Mouse (Mus musculus) hindbrain, embryonic 14.5 days (tissue): ENCODE results near the gene Ttc22. TPM values are rescaled to one million over a fixed set of nuclear protein-coding genes. Genes with fewer than 3 reads are reported as not detected.

Experiments used
- ATAC-seq: fragments of 200-750 bp; cut with Nextera tagmentation; 2 replicates; pipeline ENCODE4 v1.8.0; 2017; ENCODE audit warnings: moderate number of reproducible peaks, mild to moderate bottlenecking, moderate TSS enrichment, moderate library complexity; ENCODE audit not compliant: low FRiP score
- DNase-seq: peaks from one replicate; pipeline ENCODE4 v3.0.0-alpha.2; 2015; ENCODE audit warnings: low spot score
- H3K27ac ChIP-seq: fragments of 300-500 bp; sonication (generic); 2 replicates; pipeline ENCODE4 v1.5.1; 2014; ENCODE audit warnings: mild to moderate bottlenecking, moderate library complexity
- H3K27me3 ChIP-seq: fragments of 300-500 bp; sonication (generic); 2 replicates; pipeline ENCODE4 v1.6.1; 2014; ENCODE audit warnings: mild to moderate bottlenecking, low read length, mixed read lengths; ENCODE audit not compliant: control insufficient read depth, insufficient read depth
- H3K36me3 ChIP-seq: fragments of 300-500 bp; sonication (generic); replicated peaks from 2 replicates; pipeline ENCODE4 v1.6.1; 2014; ENCODE audit not compliant: control insufficient read depth, insufficient read depth
- H3K4me1 ChIP-seq: fragments of 300-500 bp; sonication (generic); replicated peaks from 2 replicates; pipeline ENCODE4 v1.6.1; 2014; ENCODE audit warnings: antibody characterized with exemption, low read length, mixed read lengths; ENCODE audit not compliant: control insufficient read depth, insufficient read depth
- H3K4me2 ChIP-seq: fragments of 300-500 bp; sonication (generic); replicated peaks from 2 replicates; pipeline ENCODE4 v1.6.1; 2014; ENCODE audit warnings: mild to moderate bottlenecking, moderate library complexity
- H3K4me3 ChIP-seq: fragments of 300-500 bp; sonication (generic); replicated peaks from 2 replicates; pipeline ENCODE4 v1.5.1; 2014; ENCODE audit warnings: mild to moderate bottlenecking, low read length
- H3K9ac ChIP-seq: fragments of 300-500 bp; sonication (generic); 2 replicates; pipeline ENCODE4 v1.6.1; 2014
- H3K9me3 ChIP-seq: fragments of 300-500 bp; sonication (generic); 2 replicates; pipeline ENCODE4 v1.6.1; 2016; ENCODE audit warnings: low read length; ENCODE audit not compliant: control insufficient read depth
- WGBS: fragments of 180-500 bp; shearing (Covaris S2); extraction: QIAGEN DNeasy Blood & Tissue Kit; methylation state at CpG from one replicate; pipeline ENCODE4 v1.1.7; 2014; 5-methylcytosine and 5-hydroxymethylcytosine counted together
- polyA plus RNA-seq: library from polyadenylated mRNA; unstranded; fragments of >200 nt; fragmentation: Nextera tagmentation; extraction: Ambion mirVana; gene quantifications from 2 replicates; pipeline ENCODE4 v1.2.1, GENCODE M21; 2014

Ttc22 gene
- polyA plus RNA-seq, 1 experiment from 2014 or later = 1.9 TPM

DNA sequence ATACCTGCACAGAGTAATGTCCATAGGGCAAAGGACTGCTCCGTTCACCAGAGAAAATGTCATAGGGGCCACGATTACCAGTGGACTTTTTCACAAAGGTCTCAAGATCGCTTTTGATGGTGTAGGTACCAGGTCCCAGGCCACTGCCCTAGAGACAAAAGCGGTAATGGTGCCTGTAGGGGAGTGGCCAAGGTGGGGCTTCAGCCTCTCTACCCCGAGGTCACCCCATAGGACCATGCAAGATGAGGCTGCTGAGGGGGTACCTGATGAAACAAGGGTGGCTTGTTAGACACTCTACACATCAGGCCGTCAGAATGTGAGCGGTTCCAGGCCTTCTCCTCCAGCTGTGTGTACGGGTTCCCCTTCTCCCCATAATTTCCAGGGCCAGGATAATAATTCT lies 9.1 kb upstream of the Ttc22 start:
- H3K9me3 ChIP-seq = no peaks in the 10 kb centered on the region
- no peak for DNase-seq
- ATAC-seq = no peak
- no peaks in the 10 kb centered on the region for H3K27me3 ChIP-seq
- H3K4me3 ChIP-seq = no peak overlapping the region
- H3K27ac ChIP-seq = no peak overlapping the region
- H3K36me3 ChIP-seq = no peaks in the 10 kb centered on the region
- H3K4me1 ChIP-seq = peaks cover 5% of the 10 kb centered on the region; the same call in 1 of the 2 replicates
- no peak overlapping the region for H3K9ac ChIP-seq
- no peak overlapping the region for H3K4me2 ChIP-seq
- WGBS = 82% methylated on average over 8 of the region's 8 CpGs

DNA sequence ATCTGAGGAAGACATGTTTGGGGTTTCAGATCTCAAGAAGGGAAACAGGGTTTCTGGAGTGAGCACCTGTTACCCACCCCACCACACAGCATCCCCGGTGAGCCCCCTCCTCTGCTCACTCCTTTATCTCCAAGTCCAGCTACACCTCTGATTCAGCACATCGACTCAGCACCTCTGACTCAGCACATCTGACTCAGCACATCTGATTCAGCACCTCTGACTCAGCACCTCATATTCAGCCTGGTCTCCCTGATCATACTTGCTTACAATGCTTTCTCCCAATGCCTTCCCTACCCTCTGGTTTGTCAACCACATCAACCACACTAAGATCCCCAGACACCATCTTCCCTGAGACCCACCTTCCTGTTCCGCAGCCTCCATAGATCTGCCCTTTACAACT lies 8.7 kb upstream of the Ttc22 start:
- Histone ChIP-seq H3K9me3 (no peaks in the 10 kb centered on the region), H3K9ac (no peak overlapping the region), H3K4me1 (peaks cover 5% of the 10 kb centered on the region; the same call in 1 of the 2 replicates), H3K27ac (no peak overlapping the region), H3K4me3 (no peak overlapping the region), H3K4me2 (no peak overlapping the region), H3K36me3 (no peaks in the 10 kb centered on the region), H3K27me3 (no peaks in the 10 kb centered on the region)
- DNase-seq (no peak), ATAC-seq (no peak)
- WGBS = 82% methylated on average over 3 of the region's 3 CpGs

DNA sequence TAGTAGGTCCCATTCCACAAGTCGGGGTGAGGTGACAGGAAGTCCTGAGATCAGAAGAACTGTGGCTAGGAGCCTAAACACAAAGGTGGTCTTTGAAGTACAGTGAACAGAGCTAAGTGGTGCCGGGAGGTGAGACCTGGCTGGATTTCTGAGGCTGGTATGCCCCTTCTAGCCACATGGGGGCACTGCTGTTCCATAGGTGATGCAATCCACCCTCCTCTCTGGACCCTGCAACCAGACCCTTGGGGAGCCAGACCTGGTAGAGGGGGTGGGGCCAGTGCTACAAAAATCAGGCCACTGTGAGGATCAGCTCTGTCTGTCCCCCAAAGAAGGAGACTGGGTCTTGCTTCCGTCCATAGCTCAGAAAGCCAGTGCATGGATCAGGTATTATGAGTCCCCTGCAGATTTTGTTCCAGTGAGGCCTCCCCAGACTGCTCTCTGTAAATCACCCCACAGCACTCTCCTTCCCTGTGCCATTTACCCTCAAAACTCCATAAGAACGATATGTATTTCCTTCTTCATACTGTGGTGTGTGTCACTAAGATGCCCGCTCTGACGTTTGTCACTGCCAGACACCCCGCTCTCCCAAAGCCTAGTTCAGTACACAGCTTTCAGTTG lies 7.9 kb upstream of the Ttc22 start:
- H3K27ac ChIP-seq = no peak overlapping the region
- peaks cover 5% of the 10 kb centered on the region; the same call in 1 of the 2 replicates for H3K4me1 ChIP-seq
- no peaks in the 10 kb centered on the region for H3K27me3 ChIP-seq
- H3K4me3 ChIP-seq = no peak overlapping the region
- no peaks in the 10 kb centered on the region for H3K9me3 ChIP-seq
- no peaks in the 10 kb centered on the region for H3K36me3 ChIP-seq
- no peak overlapping the region for H3K4me2 ChIP-seq
- ATAC-seq (peak; percentile 74), DNase-seq (peak; percentile 87)
- 43% methylated on average over 7 of the region's 7 CpGs for WGBS
- no peak overlapping the region for H3K9ac ChIP-seq

DNA sequence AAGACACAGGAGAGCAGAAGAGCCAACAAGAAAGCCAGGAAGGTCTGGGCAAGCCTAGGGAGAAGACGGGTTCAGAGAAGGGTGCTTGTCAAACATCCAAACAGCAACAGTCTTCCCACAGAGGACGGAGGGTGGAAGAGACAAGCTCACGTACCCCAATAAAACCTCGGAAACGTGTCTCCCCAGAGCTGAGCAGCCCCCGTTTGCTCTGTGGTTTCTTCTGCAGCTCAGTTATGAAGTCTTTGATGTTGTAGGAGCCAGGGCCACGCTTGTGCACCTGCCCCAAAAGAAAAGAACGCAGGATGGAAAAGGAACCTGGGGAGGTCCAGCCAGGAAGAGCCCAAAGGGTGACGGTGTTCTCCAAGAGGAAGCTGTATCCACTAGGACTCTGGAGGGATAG lies 7.4 kb upstream of the Ttc22 start:
- Histone ChIP-seq H3K4me1 (peaks cover 5% of the 10 kb centered on the region; the same call in 1 of the 2 replicates), H3K27ac (no peak overlapping the region), H3K27me3 (no peaks in the 10 kb centered on the region), H3K4me3 (no peak overlapping the region), H3K4me2 (no peak overlapping the region), H3K9me3 (no peaks in the 10 kb centered on the region), H3K9ac (no peak overlapping the region), H3K36me3 (no peaks in the 10 kb centered on the region)
- DNase-seq (no peak), ATAC-seq (no peak)
- 90% methylated on average over 9 of the region's 9 CpGs for WGBS

DNA sequence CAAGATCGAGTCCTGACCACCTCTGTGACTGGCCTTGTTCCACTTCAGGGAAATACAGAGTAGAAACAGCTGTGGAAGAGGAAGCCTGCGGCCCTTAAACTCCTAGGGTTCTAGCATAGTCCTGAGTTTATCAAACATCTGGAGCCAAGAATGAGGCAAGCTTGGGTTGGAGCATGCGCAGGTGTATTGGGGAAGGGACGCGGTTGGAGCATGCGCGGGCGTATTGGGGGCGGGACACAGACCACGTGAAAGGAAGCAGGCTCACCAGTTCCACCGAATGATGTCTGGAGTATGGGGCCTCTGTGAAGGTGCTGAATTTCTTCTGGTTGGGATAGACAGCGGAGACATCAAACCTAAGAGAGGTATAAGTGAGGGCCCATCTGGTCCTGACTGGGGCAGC lies 6.6 kb upstream of the Ttc22 start:
- Histone ChIP-seq H3K36me3 (no peaks in the 10 kb centered on the region), H3K27ac (no peak overlapping the region), H3K4me1 (peaks cover 5% of the 10 kb centered on the region; the same call in 1 of the 2 replicates), H3K4me2 (no peak overlapping the region), H3K9ac (no peak overlapping the region), H3K9me3 (no peaks in the 10 kb centered on the region), H3K27me3 (no peaks in the 10 kb centered on the region), H3K4me3 (no peak overlapping the region)
- ATAC-seq (no peak), DNase-seq (no peak)
- WGBS = 87% methylated on average over 12 of the region's 12 CpGs

DNA sequence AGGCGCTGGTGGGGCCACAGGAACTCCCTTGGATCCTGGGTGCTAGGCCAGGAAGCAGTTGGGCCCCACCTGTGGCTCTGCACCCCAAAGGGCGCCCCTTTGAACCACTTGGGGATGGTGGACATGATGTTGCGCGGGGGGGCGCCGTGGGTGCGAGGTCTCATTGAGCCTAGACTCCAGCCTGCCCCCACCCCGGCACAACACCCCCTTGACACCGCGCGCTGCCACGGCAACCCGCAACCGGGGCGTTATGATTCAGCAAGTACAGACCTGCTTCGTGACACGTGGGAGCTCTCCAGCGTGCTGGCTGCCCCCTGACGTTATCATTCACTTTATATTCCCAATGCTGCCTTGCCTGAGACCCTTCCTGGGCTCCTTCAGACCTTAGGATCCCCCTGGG lies 5.2 kb upstream of the Ttc22 start, which contains the start of gene Lexm:
Gene Lexm, minus strand, starts transcription at position 186 of the 400 bp plus-strand sequence.
- Histone ChIP-seq H3K36me3 (no peaks in the 10 kb centered on the region), H3K27ac (no peak within 1 kb of the TSS), H3K4me2 (peak within 1 kb of the TSS; percentile 49), H3K27me3 (peaks cover 8% of the 10 kb centered on the region), H3K4me3 (0 out of 2 replicates have a peak within 1 kb of the TSS, but pooled peaks have one; percentile 9), H3K9me3 (no peaks in the 10 kb centered on the region), H3K9ac (no peak within 1 kb of the TSS), H3K4me1 (peaks cover 5% of the 10 kb centered on the region; the same call in 1 of the 2 replicates)
- no peak for DNase-seq
- WGBS = 1% methylated on average over 19 of the region's 19 CpGs
- ATAC-seq = no peak

- 89% methylated on average over 4 of the region's 4 CpGs for WGBS
- H3K9me3 ChIP-seq = no peaks in the 10 kb centered on the region
- H3K27me3 ChIP-seq = peaks cover 26% of the 10 kb centered on the region
These were observed 3.3 kb upstream of the Ttc22 start for GRCm38 (mm10) chr4:106618898-106619297.

DNA sequence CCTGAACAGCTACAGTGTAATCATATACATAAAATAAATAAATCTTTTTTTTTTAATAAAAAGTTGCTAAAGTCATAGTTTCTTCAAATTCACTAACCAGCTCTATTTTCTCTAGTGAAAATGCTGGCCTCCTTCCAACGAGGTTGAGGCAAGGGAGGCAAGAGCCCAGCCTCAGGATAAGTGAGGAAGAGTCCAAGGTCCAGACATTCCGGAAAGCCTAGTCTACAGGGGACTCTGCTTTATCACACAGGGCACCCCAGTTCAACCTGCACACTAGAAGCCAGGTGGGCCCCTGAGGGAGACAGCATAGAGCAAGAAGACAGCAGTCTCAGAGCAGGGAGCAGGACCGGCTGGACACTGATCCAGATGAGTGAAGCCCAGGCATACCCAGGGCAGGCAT lies 804 bp upstream of the Ttc22 start:
- Histone ChIP-seq H3K36me3 (no peaks in the 10 kb centered on the region), H3K9ac (no peak overlapping the region), H3K27ac (no peak overlapping the region), H3K9me3 (no peaks in the 10 kb centered on the region), H3K4me3 (no peak overlapping the region), H3K4me2 (no peak overlapping the region), H3K4me1 (peaks cover 5% of the 10 kb centered on the region; the same call in 1 of the 2 replicates), H3K27me3 (peaks cover 31% of the 10 kb centered on the region)
- 78% methylated on average over 3 of the region's 3 CpGs for WGBS
- DNase-seq (no peak), ATAC-seq (no peak)

More at GRCm38 (mm10) chr4:106618898-106619297, 3.3 kb upstream of the Ttc22 start:
- DNase-seq (no peak), ATAC-seq (no peak)
- H3K4me2 ChIP-seq = no peak overlapping the region
- no peak overlapping the region for H3K4me3 ChIP-seq
- H3K4me1 ChIP-seq = peaks cover 5% of the 10 kb centered on the region; the same call in 1 of the 2 replicates
- no peaks in the 10 kb centered on the region for H3K36me3 ChIP-seq
- H3K27ac ChIP-seq = no peak overlapping the region
- no peak overlapping the region for H3K9ac ChIP-seq

DNA sequence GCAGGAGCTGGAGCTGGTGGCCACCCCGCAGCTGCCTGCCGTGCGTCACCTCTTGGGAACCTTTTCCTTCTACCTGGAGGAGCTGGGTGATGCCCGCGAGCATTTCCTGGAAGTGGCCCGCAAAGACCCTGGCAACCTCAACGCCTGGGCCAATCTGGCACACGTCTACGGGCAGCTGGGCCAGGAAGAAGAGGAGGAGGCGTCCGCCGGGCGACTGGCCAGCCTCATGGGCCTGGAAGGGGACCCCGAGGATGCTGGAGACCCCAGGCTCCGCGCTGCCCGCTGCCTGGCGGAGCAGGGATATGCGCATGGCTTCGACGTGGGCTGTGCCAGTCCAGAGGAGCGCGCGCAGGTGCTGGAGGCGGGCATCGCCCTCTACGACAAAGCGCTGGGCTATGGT lies 480 bp downstream of the Ttc22 start:
- no peak for ATAC-seq

More for the DNA sequence above, 480 bp downstream of the Ttc22 start:
- H3K27me3 ChIP-seq = peaks cover 31% of the 10 kb centered on the region
- H3K4me2 ChIP-seq = peak overlapping the region; percentile 6
- H3K9ac ChIP-seq = no peak overlapping the region
- WGBS = 31% methylated on average over 28 of the region's 28 CpGs
- no peak for DNase-seq
- H3K4me3 ChIP-seq = no peak overlapping the region
- no peak overlapping the region for H3K27ac ChIP-seq
- no peaks in the 10 kb centered on the region for H3K36me3 ChIP-seq
- no peaks in the 10 kb centered on the region for H3K4me1 ChIP-seq
- H3K9me3 ChIP-seq = no peaks in the 10 kb centered on the region
